Comparison of ENCODE assay signal across 9 mouse cellular contexts in the genomic region with DNA sequence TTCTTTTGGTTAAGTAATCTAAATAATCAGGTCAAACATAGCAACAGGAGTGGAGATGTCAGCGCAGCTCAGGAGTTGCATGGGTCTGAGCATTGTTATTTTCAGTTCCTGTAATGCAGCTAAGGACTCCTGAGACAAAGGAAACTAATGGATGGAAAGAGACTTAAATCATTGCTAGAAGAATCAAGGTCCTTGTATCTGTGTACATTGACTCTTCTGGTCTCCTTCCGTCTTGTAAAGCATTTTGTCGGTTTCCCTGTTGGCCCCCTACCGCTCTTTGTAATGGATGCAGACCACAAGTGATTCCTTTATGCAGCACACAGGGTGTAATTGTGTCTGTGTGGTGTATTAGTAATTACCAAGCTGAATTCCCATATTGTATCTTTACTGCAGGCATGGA.
DNase-seq lines count a peak whose midpoint lies in the region; ATAC-seq and TF ChIP-seq lines count a peak whose summit lies in the region.
"Had no signal": no experiment of that assay in that cellular context is flagged by ENCODE, and none has a peak within 500 bp of the region (broad histone marks: within the 10 kb centered on the region; RNA-seq: fewer than 3 reads in every experiment).

No protein-coding gene starts in this region.

- peak overlapping the region; percentile 91 for H3K27ac ChIP-seq in heart, embryonic 15.5 days
- no peak overlapping the region for H3K27ac ChIP-seq in hindbrain, embryonic 12.5 days

- H3K4me2 ChIP-seq in heart, embryonic 15.5 days: 0 out of 2 replicates have a peak overlapping the region, but pooled peaks have one; percentile 11
- no peak overlapping the region for H3K4me2 ChIP-seq in hindbrain, embryonic 12.5 days (replicated peaks)
- peak overlapping the region; percentile 85 for H3K4me2 ChIP-seq in myocyte (ENCODE audit: low read depth)

- WGBS in heart, embryonic 15.5 days: 56% methylated on average over 4 of the region's 4 CpGs
- WGBS in hindbrain, embryonic 12.5 days: 40% methylated on average over 4 of the region's 4 CpGs

- peak; percentile 3; the same call in 1 of the 2 replicates for TF ChIP-seq CTCF in brain, embryonic 14.5 days (IDR thresholded peaks at IDR 0.05; ENCODE audit: borderline replicate concordance, extremely low read depth, insufficient read depth, insufficient read length)

- no peak for ATAC-seq in heart, embryonic 15.5 days (replicated peaks; ENCODE audit: insufficient number of reproducible peaks, insufficient read depth, low FRiP score, low read depth)
- ATAC-seq in hindbrain, embryonic 12.5 days (ENCODE audit: low FRiP score): peak; percentile 55

- no peak overlapping the region for H3K4me3 ChIP-seq in heart, embryonic 15.5 days
- H3K4me3 ChIP-seq in hindbrain, embryonic 12.5 days: no peak overlapping the region
- H3K4me3 ChIP-seq in myocyte: no peak overlapping the region
- H3K4me3 ChIP-seq: erythroblast, embryonic 14.5 days had no signal

- no peak for DNase-seq in heart, adult 8-10 months (ENCODE audit: low spot score)
- peak; percentile 70 for DNase-seq in brain, embryonic 14.5 days (ENCODE audit: low read depth)
- no peak for DNase-seq in ovary, postnatal 36 days (ENCODE audit: low spot score)
- DNase-seq in layer of hippocampus, adult 9-10 months (ENCODE audit: low spot score): no peak
- no peak for DNase-seq in Muller cell, postnatal 12 days (ENCODE audit: inconsistent ontology term)

- no peaks in the 10 kb centered on the region for H3K36me3 ChIP-seq in heart, embryonic 15.5 days
- H3K36me3 ChIP-seq in hindbrain, embryonic 12.5 days: no peaks in the 10 kb centered on the region
- H3K36me3 ChIP-seq in myocyte (ENCODE audit: control insufficient read depth, insufficient read depth): no peaks in the 10 kb centered on the region

- TF ChIP-seq POLR2A in brain, embryonic 14.5 days (IDR thresholded peaks at IDR 0.05; ENCODE audit: borderline replicate concordance, extremely low read depth, insufficient read depth, insufficient read length, poor library complexity, severe bottlenecking): no peak
- no peak for TF ChIP-seq POLR2A in myocyte (IDR thresholded peaks at IDR 0.05; ENCODE audit: insufficient read length, low read depth)

- no peak overlapping the region for H3K9ac ChIP-seq in heart, embryonic 15.5 days
- no peak overlapping the region for H3K9ac ChIP-seq in hindbrain, embryonic 12.5 days

- H3K79me2 ChIP-seq in myocyte (ENCODE audit: control insufficient read depth, insufficient read depth): no peaks in the 10 kb centered on the region

- no peaks in the 10 kb centered on the region for H3K9me3 ChIP-seq in heart, embryonic 15.5 days (replicated peaks)
- H3K9me3 ChIP-seq in hindbrain, embryonic 12.5 days (replicated peaks): no peaks in the 10 kb centered on the region

- peaks cover 29% of the 10 kb centered on the region for H3K4me1 ChIP-seq in heart, embryonic 15.5 days (replicated peaks)
- peaks cover 13% of the 10 kb centered on the region for H3K4me1 ChIP-seq in hindbrain, embryonic 12.5 days

- H3ac ChIP-seq in myocyte (ENCODE audit: control insufficient read depth, insufficient read length): no peak overlapping the region

- H3K27me3 ChIP-seq in heart, embryonic 15.5 days: no peaks in the 10 kb centered on the region
- H3K27me3 ChIP-seq in hindbrain, embryonic 12.5 days: no peaks in the 10 kb centered on the region
- H3K27me3 ChIP-seq in myocyte (ENCODE audit: control insufficient read depth, insufficient read depth, insufficient read length): no peaks in the 10 kb centered on the region

TF ChIP-seq in myocyte, 11 proteins besides CTCF, POLR2A, EP300 and RAD21:
- TF ChIP-seq TCF3 (IDR thresholded peaks at IDR 0.05; ENCODE audit: insufficient read length, low read depth): no peak
- TF ChIP-seq MAX (IDR thresholded peaks at IDR 0.05; ENCODE audit: low read depth): no peak
- no peak for TF ChIP-seq REST (IDR thresholded peaks at IDR 0.05; ENCODE audit: insufficient read depth, insufficient read length)
- no peak for TF ChIP-seq CEBPB (IDR thresholded peaks at IDR 0.05; ENCODE audit: insufficient read depth, poor library complexity, severe bottlenecking)
- no peak for TF ChIP-seq E2F4 (IDR thresholded peaks at IDR 0.05; ENCODE audit: insufficient read depth)
- no peak for TF ChIP-seq POLR2AphosphoS2 (IDR thresholded peaks at IDR 0.05; ENCODE audit: insufficient read length, low read depth)
- no peak for TF ChIP-seq MYOD1 (IDR thresholded peaks at IDR 0.05; ENCODE audit: control insufficient read depth in 1 of 3, insufficient read length in 2 of 3, low read depth in 2 of 3)
- no peak for TF ChIP-seq MYOG (IDR thresholded peaks at IDR 0.05; ENCODE audit: control insufficient read depth in 1 of 3, insufficient read depth in 1 of 3, insufficient read length in 2 of 3, low read depth in 2 of 3)
- no peak for TF ChIP-seq SRF (IDR thresholded peaks at IDR 0.05; ENCODE audit: control insufficient read depth, insufficient read length, low read depth)
- no peak for TF ChIP-seq USF1 (IDR thresholded peaks at IDR 0.05; ENCODE audit: low read depth)
- TF ChIP-seq TCF12 (IDR thresholded peaks at IDR 0.05; ENCODE audit: insufficient read depth, poor library complexity, severe bottlenecking): no peak
